Mouse (Mus musculus) telencephalon, adult 2 months (tissue): ENCODE measurements around the gene Abhd4.
A peak's percentile ranks its signal among the peaks of the same experiment; 100 is the strongest.

ENCODE experiments used
- DNase-seq: peaks from one replicate; pipeline ENCODE4 v3.0.0-alpha.2; 2011; ENCODE audit warnings: low read depth, low spot score

Abhd4 gene

GRCm38 (mm10) chr14:54236881-54237280 lies 17.1 kb upstream of the Abhd4 start:
- DNase-seq, result no peak

DNA sequence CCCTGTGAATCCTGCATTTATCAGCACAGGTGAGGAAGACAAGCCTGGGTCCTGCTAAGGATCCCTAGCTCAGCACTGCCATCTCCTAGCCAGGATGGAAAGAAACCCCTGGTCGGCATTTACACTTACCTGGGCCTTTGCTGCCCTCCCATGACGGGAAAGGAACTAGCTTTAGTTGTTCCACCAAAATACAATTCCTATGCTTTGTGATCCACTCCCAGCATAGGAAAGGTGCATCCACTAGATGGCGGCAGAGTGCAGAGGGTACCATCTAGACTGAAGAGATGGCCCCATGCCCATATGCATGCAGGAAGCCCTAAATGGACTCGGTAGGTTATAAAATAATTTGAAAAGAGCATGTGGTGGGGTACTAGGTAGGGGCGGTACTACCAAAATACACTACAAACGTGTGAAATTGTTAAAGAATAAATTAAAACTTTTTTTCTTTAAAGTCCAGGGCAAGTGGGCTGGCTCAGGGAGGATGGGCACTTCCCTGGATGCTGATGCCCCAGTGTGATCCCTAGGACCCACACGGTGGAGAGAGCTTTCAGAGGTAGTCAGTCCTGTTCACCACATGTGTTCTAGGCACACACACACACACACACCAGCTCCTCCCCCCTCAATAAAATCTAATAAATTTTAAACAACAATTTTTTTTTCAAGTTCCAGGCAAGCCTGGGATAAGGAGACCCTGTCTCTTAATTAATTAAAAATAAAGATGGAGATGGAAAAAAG lies 14.8 kb upstream of the Abhd4 start:
- peak; percentile 44 for DNase-seq

DNA sequence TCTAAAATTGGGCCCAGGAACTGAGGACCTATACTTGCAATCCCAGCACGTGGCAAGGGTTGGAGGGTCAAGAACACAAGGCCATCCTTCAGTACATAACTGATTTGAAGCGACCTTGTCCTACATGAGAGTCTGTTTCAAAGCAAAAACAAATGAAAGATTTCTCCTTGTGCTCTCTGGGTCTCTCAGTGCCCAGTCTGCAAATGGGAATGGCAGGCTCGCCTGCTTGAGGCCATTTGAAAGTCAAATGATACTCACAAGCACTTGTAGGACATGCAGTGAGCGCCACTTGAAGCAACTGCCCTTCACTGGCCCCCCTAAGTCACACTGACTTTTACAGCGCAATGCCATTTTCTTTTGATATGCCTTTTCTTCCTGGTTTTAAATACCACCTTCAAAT lies 13.4 kb upstream of the Abhd4 start:
- no peak for DNase-seq

DNA sequence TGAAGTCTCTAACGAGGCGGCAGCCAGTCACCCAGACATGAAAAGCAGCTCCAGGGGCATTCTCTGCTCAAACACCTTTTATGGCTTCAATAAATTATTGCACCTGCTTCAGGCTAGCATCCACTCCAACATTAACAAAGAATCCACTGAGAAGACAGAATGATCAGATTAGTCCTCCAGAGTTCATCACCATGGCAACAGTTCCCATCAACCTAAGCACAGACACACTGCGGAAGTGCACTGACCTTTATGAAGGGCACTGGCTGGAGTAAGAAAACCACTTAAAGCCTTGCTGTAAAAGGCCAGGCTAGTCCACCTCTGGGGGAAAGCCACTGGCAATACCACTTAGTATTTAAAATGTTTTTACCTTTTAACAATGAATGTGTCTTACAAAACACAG lies 9.8 kb upstream of the Abhd4 start:
- no peak for DNase-seq

GRCm38 (mm10) chr14:54246232-54246631 lies 7.8 kb upstream of the Abhd4 start:
- DNase-seq, result no peak

GRCm38 (mm10) chr14:54249326-54249725 lies 4.7 kb upstream of the Abhd4 start:
- no peak for DNase-seq

- DNase-seq, result no peak
Measured at GRCm38 (mm10) chr14:54250122-54250521, 3.9 kb upstream of the Abhd4 start.

DNA sequence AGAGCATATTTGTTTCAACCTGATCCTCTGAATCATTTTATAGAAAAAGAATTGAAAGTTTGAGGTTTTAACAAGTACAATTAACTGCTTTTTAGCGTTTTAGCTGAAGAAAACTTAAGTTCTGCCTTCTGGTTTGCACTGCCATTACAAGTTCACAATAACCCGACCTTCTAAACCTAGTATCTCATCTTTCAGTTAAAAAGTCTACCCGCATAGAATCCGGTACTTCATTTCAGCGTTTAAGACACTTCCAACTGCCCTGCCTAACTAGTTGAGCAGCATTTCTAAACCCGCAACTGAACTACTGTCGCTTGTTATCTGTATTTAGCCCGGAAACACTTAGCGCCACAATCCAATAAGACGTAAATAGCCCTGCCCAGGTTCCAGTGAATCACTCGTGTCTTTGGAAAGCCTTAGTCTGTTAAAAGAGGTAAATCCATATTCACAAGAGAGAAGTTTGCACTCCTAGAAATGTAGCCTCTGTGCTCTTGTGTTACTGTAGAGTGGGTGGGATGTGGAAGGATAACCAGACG lies 748 bp downstream of the Abhd4 start:
- DNase-seq, result no peak

DNA sequence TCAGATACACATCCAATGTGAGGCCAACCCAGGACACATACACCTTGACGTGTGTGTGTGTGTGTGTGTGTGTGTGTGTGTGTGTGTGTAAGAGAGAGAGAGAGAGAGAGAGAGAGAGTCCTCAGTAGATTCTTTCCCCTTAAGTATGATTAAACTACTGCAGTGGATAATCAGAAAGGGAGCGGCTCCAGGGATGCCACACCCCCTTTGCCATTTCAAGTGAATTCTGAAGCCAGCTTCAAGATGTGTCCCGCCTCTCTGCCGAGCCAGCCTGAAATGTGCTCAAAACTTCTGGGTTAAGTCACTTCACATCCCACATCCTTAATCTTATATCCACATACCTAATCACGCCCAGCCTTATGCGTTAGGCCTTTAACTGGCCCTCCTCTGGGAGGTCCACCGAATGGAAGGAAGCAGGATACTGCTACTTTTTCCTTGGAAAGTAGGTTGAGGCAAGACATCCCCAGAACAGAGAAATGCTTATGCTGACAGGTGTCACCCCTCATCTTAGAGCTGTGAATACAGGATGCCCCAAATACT lies 4.2 kb downstream of the Abhd4 start:
- no peak for DNase-seq

- no peak for DNase-seq
Measured at GRCm38 (mm10) chr14:54259003-54259721, 5.2 kb downstream of the Abhd4 start.

GRCm38 (mm10) chr14:54259722-54260085 lies 5.7 kb downstream of the Abhd4 start:
- DNase-seq, result no peak

DNA sequence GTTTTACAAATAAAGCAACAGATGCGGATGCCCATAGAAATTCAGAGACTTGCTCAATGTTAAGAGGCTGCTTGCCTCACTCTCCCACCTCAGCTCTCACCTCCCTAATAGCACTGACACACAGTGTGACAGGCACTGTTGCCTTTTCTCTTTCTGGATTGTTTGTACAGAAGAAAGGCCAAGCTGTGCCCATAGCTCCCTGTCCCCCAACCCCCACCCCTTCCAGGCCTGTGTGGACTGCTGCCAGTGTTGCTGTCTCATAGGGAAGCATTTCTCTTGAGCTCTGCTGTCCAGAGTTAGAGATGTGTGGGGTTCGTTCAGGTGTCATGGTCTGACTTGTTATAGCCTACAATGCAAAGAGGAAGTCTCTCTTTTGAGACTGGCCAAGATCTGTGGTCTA lies 6.2 kb downstream of the Abhd4 start:
- DNase-seq, result no peak

DNA sequence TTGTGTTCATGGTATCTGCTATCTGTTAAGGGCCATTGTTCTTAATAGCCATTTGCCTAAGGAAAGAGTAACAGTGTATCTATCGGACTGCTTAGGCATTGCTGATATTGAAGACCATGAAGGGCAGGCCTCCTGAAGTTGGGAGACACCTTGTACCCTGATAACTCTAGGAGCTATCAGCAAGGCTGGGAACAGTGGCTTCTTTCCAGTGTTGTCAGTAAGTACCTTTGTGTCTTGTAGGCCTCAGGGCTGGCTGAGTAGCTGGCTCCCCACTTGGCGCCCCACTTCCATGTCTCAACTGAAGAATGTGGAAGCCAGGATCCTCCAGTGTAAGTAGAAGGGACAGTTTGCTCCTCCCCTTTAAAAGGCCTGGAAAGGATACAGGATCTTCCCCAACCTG lies 7.4 kb downstream of the Abhd4 start:
- no peak for DNase-seq

DNA sequence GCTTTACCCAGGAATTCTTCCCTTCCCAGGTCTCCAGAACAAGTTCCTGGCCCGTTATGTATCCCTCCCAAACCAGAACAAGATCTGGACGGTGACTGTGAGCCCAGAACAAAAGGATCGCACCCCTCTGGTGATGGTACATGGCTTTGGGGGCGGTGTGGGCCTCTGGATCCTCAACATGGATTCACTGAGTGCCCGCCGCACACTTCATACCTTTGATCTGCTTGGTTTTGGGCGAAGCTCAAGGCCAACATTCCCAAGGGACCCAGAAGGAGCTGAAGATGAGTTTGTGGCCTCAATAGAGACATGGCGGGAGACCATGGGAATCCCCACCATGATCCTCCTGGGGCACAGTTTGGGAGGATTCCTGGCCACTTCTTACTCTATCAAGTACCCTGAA lies 8.6 kb downstream of the Abhd4 start:
- no peak for DNase-seq

- DNase-seq, result no peak
Measured at GRCm38 (mm10) chr14:54263099-54263498, 9.1 kb downstream of the Abhd4 start.

- DNase-seq, result no peak
Measured at GRCm38 (mm10) chr14:54264231-54264630, 10.2 kb downstream of the Abhd4 start.

DNA sequence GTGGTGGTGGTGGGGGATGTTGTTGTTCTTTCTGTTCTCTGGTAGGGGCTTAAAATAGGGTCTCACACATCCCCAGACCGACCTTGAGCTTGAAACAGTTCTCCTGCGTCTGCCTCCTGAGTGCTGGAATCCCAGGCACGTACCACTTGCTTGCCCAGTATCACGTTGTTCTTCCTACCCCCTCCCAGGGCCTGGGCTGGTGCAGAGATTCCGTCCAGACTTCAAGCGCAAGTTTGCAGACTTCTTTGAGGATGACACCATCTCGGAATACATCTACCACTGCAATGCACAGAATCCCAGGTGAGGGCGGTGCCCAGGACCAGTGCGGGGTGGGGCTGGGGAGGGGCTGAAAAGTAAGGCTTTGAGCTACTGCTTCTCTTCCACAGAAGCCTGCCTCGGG lies 11.1 kb downstream of the Abhd4 start:
- no peak for DNase-seq

DNA sequence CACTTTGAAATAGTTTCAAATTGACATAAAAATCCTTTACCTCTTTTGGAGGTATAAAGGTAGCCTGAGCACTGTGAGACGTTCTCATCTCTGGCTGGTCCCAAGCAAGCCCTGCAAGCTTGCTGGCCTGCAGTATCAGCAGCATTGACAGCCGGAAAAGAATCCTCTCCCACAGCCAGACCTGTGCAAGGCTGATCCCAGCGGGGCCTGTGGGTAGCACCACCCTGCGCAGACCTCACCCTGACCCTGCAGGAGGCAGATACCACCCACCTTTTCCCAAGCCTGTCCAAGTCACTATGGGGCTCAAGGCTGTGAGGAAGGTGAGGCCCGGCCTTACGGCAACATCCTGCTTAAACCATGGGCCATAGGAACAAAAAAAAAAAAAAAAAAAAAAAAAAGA lies 12.0 kb downstream of the Abhd4 start:
- no peak for DNase-seq

- no peak for DNase-seq
Measured at GRCm38 (mm10) chr14:54267966-54268365, 14.0 kb downstream of the Abhd4 start.

GRCm38 (mm10) chr14:54269566-54269965 lies 15.6 kb downstream of the Abhd4 start:
- no peak for DNase-seq

DNA sequence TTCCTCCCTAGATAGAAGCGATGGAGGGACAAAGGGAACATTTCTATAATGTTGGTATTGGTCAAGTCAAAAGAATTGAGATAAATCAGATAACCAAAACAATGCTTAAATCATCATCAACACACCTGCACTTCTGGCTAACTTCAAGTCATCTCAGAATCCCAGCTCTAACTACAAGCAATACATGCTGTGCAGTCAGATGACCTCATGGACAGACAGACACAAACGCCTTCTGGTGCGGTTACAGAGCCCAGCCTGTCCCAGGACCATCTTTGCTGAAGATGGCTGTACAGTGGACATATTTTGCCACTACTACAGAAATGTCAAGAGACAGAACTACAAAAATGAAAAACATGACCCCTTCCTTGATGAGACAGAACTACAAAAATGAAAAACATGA lies 16.4 kb downstream of the Abhd4 start:
- no peak for DNase-seq

- DNase-seq, result no peak
Measured at GRCm38 (mm10) chr14:54271976-54272606, 18.1 kb downstream of the Abhd4 start.
